Mouse (Mus musculus) naive thymus-derived CD4-positive, alpha-beta T cell, adult 2 months (primary cell): ENCODE data around the gene Rrp8.

Source experiments
- DNase-seq: peaks from one replicate; pipeline ENCODE4 v3.0.0-alpha.2; 2011; ENCODE audit warnings: low read depth

The Rrp8 gene

GRCm38 (mm10) chr7:105703184-105703583, 34.0 kb downstream of the Rrp8 start:
- DNase-seq: no peak

- DNase-seq: no peak
Observed at GRCm38 (mm10) chr7:105690875-105691274, 46.3 kb downstream of the Rrp8 start.

- no peak for DNase-seq
Observed at GRCm38 (mm10) chr7:105685541-105686197, 51.5 kb downstream of the Rrp8 start.
